Mouse (Mus musculus) small intestine, adult 2 months (tissue): Measurements from ENCODE around the gene Smad6. TPM values are rescaled to one million over a fixed set of nuclear protein-coding genes. Genes with fewer than 3 reads are reported as not detected.

ENCODE experiments used
- H3K27ac ChIP-seq: fragments of 200-500 bp; 2 replicates; pipeline ENCODE4 v1.5.1; 2012; ENCODE audit warnings: low read depth, low read length, control low read depth, inconsistent platforms; ENCODE audit not compliant: insufficient read depth
- H3K27me3 ChIP-seq: fragments of 200-500 bp; 2 replicates; pipeline ENCODE4 v1.6.1; 2012; ENCODE audit warnings: mild to moderate bottlenecking, moderate library complexity, low read length, inconsistent platforms; ENCODE audit not compliant: control insufficient read depth, insufficient read depth
- H3K36me3 ChIP-seq: fragments of 200-500 bp; 2 replicates; pipeline ENCODE4 v1.6.1; 2012; ENCODE audit warnings: mild to moderate bottlenecking, low read length, control low read depth, inconsistent platforms; ENCODE audit not compliant: control insufficient read depth, insufficient read depth
- H3K4me1 ChIP-seq: fragments of 200-500 bp; 2 replicates; pipeline ENCODE4 v1.6.1; 2012; ENCODE audit warnings: low read length, inconsistent platforms, mixed read lengths; ENCODE audit not compliant: control insufficient read depth, insufficient read depth, insufficient read length
- H3K4me3 ChIP-seq: fragments of 200-500 bp; 2 replicates; pipeline ENCODE4 v1.5.1; 2012; ENCODE audit warnings: low read depth, mild to moderate bottlenecking, control low read depth, inconsistent platforms, low read length, moderate library complexity
- CTCF ChIP-seq: fragments of 200-500 bp; IDR thresholded peaks from 2 replicates; pipeline ENCODE4 v1.5.1; 2012; ENCODE audit warnings: low read depth, mild to moderate bottlenecking, control low read depth, inconsistent platforms, low read length, moderate library complexity, mixed read lengths; ENCODE audit not compliant: insufficient replicate concordance, insufficient read length; ENCODE audit errors: extremely low read depth
- POLR2A ChIP-seq: fragments of 200-500 bp; IDR thresholded peaks from 2 replicates; pipeline ENCODE4 v1.6.1; 2012; ENCODE audit warnings: low read depth, mild to moderate bottlenecking, control low read depth, inconsistent platforms, low read length, moderate library complexity
- WGBS: fragments of 180-500 bp; shearing (Covaris S2); methylation state at CpG from one replicate; pipeline ENCODE4 v1.1.7; 2018; 5-methylcytosine and 5-hydroxymethylcytosine counted together
- polyA plus RNA-seq: library from polyadenylated mRNA; depleted of rRNA; stranded (reverse); fragments of >200 nt; gene quantifications from 2 replicates; pipeline ENCODE4 v1.2.3, GENCODE M21; 2012

Smad6 gene
- polyA plus RNA-seq, 1 experiment, result 90.4 TPM

GRCm38 (mm10) chr9:63959933-63960828, 61.7 kb downstream of the Smad6 start:
- TF ChIP-seq POLR2A, result no peak
- no peak for TF ChIP-seq CTCF
- 62% methylated on average over 21 of the region's 21 CpGs for WGBS
- Histone ChIP-seq H3K4me3 (no peak overlapping the region), H3K36me3 (no peaks in the 10 kb centered on the region), H3K4me1 (peaks cover 6% of the 10 kb centered on the region; the same call in 1 of the 2 replicates), H3K27ac (peak overlapping the region; percentile 36), H3K27me3 (no peaks in the 10 kb centered on the region)

GRCm38 (mm10) chr9:63959129-63959932, 62.5 kb downstream of the Smad6 start:
- Histone ChIP-seq H3K4me3 (no peak overlapping the region), H3K27me3 (no peaks in the 10 kb centered on the region), H3K36me3 (no peaks in the 10 kb centered on the region), H3K27ac (peak overlapping the region; percentile 56), H3K4me1 (peaks cover 4% of the 10 kb centered on the region; the same call in 1 of the 2 replicates)
- TF ChIP-seq CTCF (peak; percentile 55; the same call in 1 of the 2 replicates), POLR2A (no peak)
- WGBS, result 69% methylated on average over 17 of the region's 17 CpGs

DNA sequence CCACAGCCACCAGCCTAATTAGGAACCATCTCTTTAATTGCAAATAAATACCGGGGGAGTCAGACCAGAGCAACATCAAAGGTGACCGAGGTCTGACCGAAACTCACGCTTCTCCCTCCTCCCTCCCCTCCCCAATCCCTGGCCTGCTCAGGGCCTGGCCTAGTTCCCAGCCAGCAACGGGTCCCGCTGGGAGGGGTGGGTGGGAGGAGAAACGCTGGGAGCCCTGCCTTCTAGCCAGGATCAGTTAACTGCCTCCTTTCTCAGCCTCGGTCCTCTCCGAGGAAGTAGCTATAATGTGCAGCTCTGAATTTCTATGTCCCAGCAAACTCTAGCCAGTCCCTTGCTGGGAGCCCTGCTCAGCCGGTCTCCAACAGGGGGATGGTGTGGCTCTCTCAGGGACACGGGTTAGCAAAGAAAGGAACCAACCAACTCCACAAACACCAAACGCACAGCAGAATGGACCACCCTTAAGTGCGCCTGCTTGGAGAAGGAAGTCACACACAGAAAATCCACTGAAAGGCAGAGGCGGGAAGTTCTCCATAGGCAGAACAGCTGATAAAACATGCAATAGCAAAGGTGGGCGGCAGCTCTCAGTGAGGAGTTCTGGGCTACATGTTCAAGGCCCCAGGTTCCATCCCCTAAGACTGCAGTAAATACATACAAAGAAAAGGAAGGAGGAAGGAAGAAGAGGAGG, 63.4 kb downstream of the Smad6 start:
- Histone ChIP-seq H3K36me3 (peaks cover 3% of the 10 kb centered on the region; the same call in 1 of the 2 replicates), H3K27ac (peak overlapping the region; percentile 56), H3K27me3 (no peaks in the 10 kb centered on the region), H3K4me1 (0 out of 2 replicates have a peak, but pooled peaks cover 4% of the 10 kb centered on the region), H3K4me3 (no peak overlapping the region)
- WGBS, result 31% methylated on average over 15 of the region's 15 CpGs
- no peak for TF ChIP-seq CTCF
- TF ChIP-seq POLR2A, result no peak

DNA sequence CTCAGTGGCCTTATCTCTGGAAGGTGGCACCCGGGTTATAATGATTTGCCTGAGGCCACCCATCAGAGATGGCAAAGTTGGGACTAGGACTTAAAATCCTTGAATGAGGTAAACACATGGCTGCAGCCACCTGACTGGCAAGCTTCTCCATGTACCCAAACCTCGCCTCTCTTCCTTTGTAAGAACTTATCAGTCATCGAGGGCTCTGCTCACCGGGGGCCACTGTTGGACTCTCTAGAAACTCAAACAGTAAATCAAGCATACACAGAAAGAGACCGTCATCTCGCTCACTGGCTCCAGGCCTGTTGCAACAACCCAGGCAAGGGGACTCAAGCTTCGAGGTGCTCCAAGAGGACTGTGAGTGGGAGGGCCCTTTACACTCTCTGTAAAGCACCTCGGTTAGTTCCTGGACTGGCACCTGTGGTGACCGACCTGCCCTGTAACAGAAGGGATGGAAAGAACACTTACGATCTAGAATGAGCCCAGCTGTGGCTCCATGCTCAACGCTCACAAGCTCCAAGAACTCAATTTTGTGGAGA, 64.1 kb downstream of the Smad6 start:
- peaks cover 6% of the 10 kb centered on the region; the same call in 1 of the 2 replicates for H3K36me3 ChIP-seq
- TF ChIP-seq CTCF (no peak), POLR2A (no peak)
- H3K4me1 ChIP-seq, result 0 out of 2 replicates have a peak, but pooled peaks cover 4% of the 10 kb centered on the region
- H3K27ac ChIP-seq, result no peak overlapping the region
- H3K27me3 ChIP-seq, result no peaks in the 10 kb centered on the region
- WGBS, result 58% methylated on average over 11 of the region's 11 CpGs
- no peak overlapping the region for H3K4me3 ChIP-seq

DNA sequence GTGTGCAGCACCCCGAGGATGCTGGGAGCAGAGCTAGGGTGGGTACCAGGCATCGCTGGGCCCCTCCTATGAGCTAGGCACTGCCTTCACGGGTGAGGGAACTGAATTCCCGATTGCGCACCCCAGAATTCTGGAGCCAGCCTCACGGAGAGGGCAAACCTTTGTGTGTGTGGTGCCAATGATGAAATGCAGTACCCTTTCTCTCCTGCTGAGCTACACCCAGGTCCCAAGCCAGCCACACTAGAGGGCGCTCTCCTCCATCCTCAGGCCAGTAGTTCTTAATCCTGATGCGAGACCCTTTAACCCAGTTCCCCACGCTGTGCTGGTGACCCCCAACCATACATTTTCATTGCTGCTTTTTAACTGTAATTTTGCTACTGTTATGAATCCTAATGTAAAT, 65.8 kb downstream of the Smad6 start:
- peaks cover 7% of the 10 kb centered on the region; the same call in 1 of the 2 replicates for H3K36me3 ChIP-seq
- H3K4me3 ChIP-seq, result no peak overlapping the region
- H3K4me1 ChIP-seq, result 0 out of 2 replicates have a peak, but pooled peaks cover 4% of the 10 kb centered on the region
- 40% methylated on average over 9 of the region's 9 CpGs for WGBS
- TF ChIP-seq CTCF, result peak; percentile 97
- no peak for TF ChIP-seq POLR2A
- no peak overlapping the region for H3K27ac ChIP-seq
- H3K27me3 ChIP-seq, result no peaks in the 10 kb centered on the region

DNA sequence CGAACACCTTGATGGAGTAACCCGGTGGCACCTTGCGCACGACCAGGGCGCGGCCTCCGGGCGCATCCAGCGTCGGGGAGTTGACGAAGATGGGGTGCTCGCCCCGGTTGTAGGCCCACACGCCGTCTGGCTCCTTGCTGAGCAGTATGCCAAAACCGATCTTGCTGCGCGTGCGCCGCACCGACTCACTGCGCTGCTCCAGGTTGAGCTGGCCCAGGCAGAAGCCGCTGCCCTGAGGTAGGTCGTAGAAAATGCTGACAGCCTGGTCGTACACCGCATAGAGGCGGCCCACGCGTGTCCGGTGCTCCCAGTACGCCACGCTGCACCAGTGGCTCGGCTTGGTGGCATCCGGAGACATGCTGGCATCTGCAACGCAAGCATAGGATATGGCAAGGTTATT, 68.2 kb downstream of the Smad6 start:
- TF ChIP-seq POLR2A, result no peak
- TF ChIP-seq CTCF, result no peak
- no peak overlapping the region for H3K4me3 ChIP-seq
- 92% methylated on average over 35 of the region's 35 CpGs for WGBS

More for the DNA sequence above, 68.2 kb downstream of the Smad6 start:
- H3K4me1 ChIP-seq, result peaks cover 2% of the 10 kb centered on the region; the same call in 1 of the 2 replicates
- H3K27ac ChIP-seq, result no peak overlapping the region
- no peaks in the 10 kb centered on the region for H3K27me3 ChIP-seq
- H3K36me3 ChIP-seq, result peaks cover 7% of the 10 kb centered on the region; the same call in 1 of the 2 replicates
